Mouse (Mus musculus): ENCODE data around the gene Gm15217.

Gene Gm15217

DNA sequence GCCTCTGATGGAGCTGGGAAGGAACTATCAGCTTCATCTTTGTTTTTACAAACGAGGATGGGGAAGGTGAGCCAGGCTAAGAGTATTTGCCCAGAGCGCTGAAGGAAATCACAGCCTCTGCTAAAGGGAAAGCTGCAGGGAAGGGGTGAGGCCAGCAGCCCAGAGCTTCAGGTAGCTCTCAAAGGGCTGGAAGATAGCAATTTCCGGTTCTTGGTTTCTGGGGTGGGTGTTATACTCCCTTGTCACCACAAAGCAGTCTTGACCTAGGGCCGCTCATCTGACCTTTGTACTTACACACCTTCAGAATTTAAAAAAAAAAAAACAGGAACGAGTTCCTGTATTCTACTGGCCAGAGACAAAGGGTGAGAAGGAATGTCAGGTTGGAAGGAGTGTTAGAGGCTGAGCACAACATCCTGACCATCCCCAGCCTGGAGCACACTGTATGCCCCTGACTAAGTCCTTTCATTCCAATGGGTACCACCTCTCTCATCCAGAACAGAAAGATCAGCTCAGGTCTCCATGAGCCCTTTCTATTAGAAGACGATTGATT, 12.5 kb downstream of the Gm15217 start:
- DNase-seq (ENCODE audit: extremely low read depth, insufficient read length, low spot score): no peak

DNA sequence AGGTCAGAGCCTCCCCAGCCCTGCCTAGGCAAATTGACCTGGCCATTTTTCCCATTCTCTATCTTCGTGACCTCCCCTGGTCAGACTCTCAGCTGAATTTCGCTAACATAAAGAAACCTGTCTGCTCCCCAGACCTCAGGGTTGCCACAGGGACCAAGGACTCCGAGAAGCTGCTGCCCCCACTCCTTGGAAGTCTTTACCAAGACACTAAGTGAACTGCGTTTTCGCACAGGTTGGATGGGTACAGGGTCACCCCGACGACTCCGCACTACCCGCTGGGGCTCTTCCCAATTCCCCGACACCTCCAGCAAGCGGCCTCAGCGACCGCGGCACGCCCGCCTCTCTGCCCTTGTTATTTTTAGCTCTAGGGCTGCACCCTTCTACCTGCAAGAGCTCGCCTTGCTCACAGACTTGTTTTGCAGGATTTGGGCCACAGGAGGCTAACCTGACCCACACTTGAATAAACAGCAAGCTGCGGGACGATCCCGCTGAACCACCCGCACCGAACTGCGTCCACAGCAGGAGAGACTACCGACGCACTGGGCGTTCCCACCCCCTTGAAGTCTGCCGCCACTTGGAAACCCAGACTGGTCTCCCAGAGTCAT, 19.0 kb downstream of the Gm15217 start:
- no peak for DNase-seq (ENCODE audit: extremely low read depth, insufficient read length, low spot score)

DNA sequence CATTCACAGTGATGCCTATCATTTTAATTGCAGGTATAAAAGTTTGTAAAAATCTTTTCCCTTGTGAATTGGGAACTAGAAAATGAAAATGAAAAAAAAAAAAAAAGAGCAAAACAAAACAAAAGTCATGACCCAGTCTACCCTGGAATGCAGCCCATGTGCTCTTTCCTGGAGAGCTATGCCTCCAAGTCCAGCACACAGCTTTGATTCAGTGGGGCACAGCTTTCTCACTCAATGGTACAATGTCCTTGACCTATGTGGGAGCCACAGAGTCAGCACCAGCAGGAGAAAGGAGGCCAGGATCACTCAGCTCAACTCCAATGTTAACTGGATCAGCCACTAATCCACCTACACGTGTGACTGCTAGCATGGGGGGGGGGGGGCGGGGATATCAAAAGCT, 20.7 kb downstream of the Gm15217 start:
- DNase-seq (ENCODE audit: extremely low read depth, insufficient read length, low spot score): no peak

DNA sequence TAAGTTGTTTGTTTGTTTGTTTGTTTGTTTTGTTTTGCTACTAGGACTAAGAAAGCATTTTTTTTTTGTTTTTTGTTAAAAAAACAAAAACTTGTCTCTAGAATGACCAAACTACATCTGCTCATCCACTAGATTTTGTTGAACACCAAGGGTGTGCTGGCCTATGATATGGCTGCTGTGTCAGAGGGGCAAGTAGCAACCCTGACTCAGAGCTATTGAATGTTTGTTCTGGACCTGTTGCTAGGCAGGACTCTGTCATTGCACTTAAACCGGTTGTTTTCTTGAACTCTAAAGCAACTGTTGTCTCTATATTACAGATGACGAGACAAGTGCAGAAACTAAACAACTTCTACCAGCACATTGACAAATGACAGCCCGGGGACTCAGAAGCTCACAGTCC, 29.1 kb downstream of the Gm15217 start:
- peak; percentile 26 for DNase-seq (ENCODE audit: extremely low read depth, insufficient read length, low spot score)

DNA sequence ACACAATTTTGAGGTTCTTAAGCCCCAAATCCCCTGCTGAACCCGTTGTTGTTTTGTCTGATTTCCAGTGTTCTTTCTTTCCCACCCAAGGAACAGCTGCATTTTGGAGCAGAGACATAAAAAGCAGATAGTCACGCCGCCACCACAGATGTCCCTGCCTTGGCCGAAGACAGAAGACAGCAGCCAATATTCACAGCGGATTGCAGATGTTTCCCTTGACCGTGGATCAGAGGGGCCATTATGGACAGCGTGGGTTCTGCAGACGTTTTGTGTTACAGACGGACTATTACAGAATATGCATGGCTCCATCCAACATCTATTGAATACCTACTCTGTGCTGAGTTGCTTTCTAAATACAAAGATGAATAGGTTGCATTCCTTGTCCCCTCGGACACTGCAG, 29.8 kb downstream of the Gm15217 start:
- DNase-seq (ENCODE audit: extremely low read depth, insufficient read length, low spot score): no peak

DNA sequence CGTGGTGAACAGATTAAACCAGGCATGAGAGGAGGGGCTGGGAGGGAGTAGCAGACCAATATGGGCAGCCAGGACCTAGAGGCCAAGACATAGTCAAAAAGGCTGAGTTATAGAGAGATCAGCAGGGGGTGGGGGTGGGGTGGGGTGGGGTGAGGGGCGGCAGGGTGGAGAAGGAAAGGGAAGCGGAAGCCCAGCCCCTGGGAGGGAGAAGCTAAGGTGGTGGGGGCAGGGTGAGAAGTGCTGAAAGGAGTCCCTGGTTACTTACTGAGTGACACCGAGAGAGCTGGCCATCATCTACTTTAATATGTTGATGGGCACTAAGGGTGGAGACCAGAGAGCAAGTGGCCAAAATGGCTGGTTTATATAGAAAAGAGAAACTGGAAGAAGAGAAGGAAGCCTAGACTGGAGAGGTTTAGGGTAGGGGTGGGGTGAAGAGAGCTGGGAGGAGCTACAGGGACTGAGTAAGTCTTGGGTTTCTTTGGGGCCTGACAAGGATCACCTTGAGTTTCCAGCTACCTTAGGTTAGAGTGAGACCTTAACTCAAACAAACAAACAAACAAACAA, 31.4 kb downstream of the Gm15217 start:
- no peak for DNase-seq (ENCODE audit: extremely low read depth, insufficient read length, low spot score)

DNA sequence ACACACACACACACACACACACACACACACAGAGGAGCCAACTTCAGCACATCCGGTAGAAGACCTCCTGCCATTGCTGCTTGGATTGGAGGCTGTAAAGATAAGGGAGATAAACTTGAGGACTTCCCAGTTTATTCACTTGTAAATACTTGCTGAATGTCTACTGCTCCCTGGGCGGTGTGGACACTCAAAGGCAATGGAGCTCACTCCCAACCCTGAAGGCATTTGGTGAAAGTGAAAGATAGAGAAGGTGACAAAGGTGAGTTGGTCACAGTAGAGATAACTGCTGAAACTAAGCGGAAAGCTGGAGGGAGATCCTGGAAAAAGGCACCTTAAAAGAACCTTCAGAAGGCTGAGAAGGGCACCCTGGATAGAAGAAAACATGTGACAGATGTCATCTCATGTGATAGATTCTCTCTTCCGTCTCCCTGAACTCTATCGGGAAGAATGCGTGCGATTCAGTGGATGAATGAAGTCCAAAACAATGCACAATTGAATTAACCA, 33.3 kb downstream of the Gm15217 start:
- no peak for DNase-seq (ENCODE audit: extremely low read depth, insufficient read length, low spot score)

DNA sequence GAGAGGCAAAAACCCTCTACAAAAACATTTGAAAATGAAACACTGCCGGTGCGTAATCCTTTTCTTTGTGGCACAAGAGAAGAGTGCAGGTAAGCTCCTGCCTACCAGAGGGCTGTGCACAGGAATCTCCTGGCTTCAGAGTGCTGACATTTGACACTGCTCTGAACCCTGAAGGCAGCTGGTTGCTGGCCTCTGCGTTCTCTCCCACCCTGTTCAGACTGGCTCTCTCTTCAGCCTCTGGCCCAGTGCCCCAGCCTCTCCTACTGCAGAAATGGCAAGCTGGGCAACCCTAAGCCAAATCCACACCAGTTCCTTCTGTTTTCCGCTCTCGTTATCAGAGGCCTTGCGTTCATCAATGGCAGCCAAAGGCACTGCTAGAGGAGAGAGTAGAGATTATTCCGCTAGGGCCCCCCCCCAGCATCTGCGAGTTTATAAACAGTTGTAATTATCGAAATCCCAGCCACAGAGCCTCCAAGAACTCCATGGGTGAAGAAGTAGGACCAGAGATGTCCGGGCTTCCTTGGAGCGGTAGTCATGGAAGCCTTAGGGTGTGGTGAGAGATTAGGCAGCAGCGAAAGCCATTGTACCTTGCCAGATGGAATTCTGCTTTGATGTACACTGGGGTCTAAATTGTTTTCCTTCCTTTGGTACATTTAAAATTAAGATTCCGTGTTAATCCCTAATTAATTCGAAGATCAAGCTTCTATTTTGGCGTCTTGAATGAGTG, 39.3 kb downstream of the Gm15217 start:
- no peak for DNase-seq (ENCODE audit: extremely low read depth, insufficient read length, low spot score)

DNA sequence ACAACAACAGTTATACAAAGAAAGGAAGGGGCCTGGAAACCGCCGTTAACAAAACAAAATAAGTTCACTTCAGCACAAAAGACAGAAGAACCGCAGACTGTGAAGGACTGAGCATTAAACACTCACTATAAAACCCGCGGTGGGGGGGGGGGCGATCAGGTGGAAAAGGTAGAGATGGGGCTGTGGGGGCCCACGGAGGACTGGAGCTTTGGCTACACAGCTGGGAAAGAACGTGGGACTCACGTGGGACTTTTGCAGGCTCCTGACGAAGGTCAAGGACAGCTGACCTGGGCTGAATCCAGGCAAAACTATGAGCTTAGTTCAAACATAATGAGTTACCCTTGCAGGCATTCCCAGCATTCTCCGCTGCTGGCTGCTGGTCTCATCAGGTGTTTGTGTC, 40.1 kb downstream of the Gm15217 start:
- DNase-seq (ENCODE audit: extremely low read depth, insufficient read length, low spot score): no peak

DNA sequence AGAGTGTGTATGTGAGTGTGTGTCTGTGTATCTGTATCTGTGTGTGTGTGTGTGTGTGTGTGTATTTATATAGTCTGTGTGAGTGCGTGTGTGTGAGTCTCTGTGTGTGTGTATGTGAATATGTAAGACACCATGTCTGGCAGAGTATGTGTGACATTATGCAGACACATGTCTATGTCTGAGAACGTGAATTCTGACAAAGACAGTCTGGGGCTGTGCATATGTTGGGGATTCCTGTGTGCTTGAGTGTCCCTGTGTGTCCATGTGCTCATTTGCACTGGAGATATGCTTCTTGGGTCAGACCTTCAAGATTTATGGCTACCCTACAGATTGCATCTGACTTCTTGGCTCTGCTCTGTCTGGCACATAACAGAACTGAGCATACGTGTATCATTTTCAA, 42.6 kb downstream of the Gm15217 start:
- no peak for DNase-seq (ENCODE audit: extremely low read depth, insufficient read length, low spot score)

DNA sequence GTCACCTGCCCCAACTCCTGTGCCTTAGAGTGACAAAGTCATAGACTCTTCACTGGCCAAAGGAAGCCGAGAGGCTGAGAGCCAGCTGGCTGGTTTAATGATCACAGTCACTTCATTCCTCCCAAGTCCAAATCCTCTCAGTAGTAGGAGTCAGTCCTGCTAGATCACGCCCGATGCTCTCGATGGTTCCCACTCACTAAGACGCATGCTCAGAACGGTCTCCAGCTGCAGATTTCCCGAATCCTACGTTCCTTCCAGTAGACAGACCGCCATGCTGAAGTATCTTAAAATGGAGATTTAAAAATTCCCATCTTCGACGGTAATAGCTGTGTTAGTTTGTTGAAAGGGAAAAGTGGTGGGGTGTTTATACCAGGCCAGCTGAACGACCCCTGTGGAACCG, 48.0 kb downstream of the Gm15217 start:
- no peak for DNase-seq (ENCODE audit: extremely low read depth, insufficient read length, low spot score)

DNA sequence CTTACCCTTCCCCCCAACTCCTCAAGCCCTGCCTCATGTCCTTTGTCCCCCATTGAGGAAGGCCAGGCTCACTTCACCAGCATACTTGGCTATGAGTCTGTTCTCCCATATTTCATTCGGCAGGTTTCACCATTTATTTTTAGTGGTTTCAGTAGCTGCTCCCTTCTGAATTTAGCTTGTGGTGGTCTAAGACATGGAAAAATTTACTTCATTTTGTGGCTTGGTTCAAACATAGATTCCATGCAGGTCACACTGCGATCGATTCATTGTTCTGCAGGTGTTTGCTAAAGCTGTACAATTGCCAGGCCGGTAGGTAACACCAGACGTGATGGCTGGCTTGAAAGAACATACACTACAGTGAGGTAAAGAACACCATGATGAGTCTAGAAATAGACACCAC, 51.0 kb downstream of the Gm15217 start:
- no peak for DNase-seq (ENCODE audit: extremely low read depth, insufficient read length, low spot score)

Data from 3134 (cell line).